Mouse (Mus musculus): ENCODE results near the gene Rbpms2.

The Rbpms2 gene

GRCm38 (mm10) chr9:65689869-65690268 lies 60.4 kb downstream of the Rbpms2 start:
- intact Hi-C loops (cut with DNase I): loop anchor here (5.0 kb wide), 1 partner anchor 162 kb away; no protein-coding TSS in a partner anchor

- intact Hi-C loops (cut with DNase I): loop anchor here (5.0 kb wide), 1 partner anchor 160 kb away; no protein-coding TSS in a partner anchor
These were observed 63.0 kb downstream of the Rbpms2 start for GRCm38 (mm10) chr9:65692466-65692865.

GRCm38 (mm10) chr9:65692959-65693603 lies 63.6 kb downstream of the Rbpms2 start:
- intact Hi-C loops (cut with DNase I): loop anchor here (5.0 kb wide), 1 partner anchor 159 kb away; no protein-coding TSS in a partner anchor

- intact Hi-C loops (cut with DNase I): loop anchor here (5.0 kb wide), 1 partner anchor 132 kb away; the partner anchor contains the start of gene Zfp609
These were observed 66.2 kb downstream of the Rbpms2 start for GRCm38 (mm10) chr9:65695646-65696045.

- intact Hi-C loops (cut with DNase I): loop anchor here (5.0 kb wide), 1 partner anchor 131 kb away; the partner anchor contains the start of gene Zfp609
These were observed 66.9 kb downstream of the Rbpms2 start for GRCm38 (mm10) chr9:65696337-65696736.

- intact Hi-C loops (cut with DNase I): loop anchor here (5.0 kb wide), 1 partner anchor 130 kb away; the partner anchor contains the start of gene Zfp609
These were observed 67.9 kb downstream of the Rbpms2 start for GRCm38 (mm10) chr9:65697356-65697755.

- intact Hi-C loops (cut with DNase I): loop anchor here (5.0 kb wide), 1 partner anchor 129 kb away; the partner anchor contains the start of gene Zfp609
These were observed 68.5 kb downstream of the Rbpms2 start for GRCm38 (mm10) chr9:65697992-65698391.

- intact Hi-C loops (cut with DNase I): no loop called here
These were observed 71.1 kb downstream of the Rbpms2 start for GRCm38 (mm10) chr9:65700504-65700903.

GRCm38 (mm10) chr9:65702286-65702685 lies 72.8 kb downstream of the Rbpms2 start:
- intact Hi-C loops (cut with DNase I): no loop called here

- intact Hi-C loops (cut with DNase I): no loop called here
These were observed 73.8 kb downstream of the Rbpms2 start for GRCm38 (mm10) chr9:65703241-65703640.

GRCm38 (mm10) chr9:65703926-65704595 lies 74.6 kb downstream of the Rbpms2 start:
- intact Hi-C loops (cut with DNase I): no loop called here
